Mouse (Mus musculus) embryonic facial prominence, embryonic 13.5 days (tissue): Measurements from ENCODE around the gene Scamp4. TPM values are rescaled to one million over a fixed set of nuclear protein-coding genes. Genes with fewer than 3 reads are reported as not detected.
A peak's percentile ranks its signal among the peaks of the same experiment; 100 is the strongest.
"Not testable (repeated sequence)": the region's sequence is repeated elsewhere in the genome, so short reads cannot be mapped to it uniquely, and the experiment has no call there.

Experiments
- ATAC-seq: fragments of 200-750 bp; cut with Nextera tagmentation; 2 replicates; pipeline ENCODE4 v1.8.0; 2017; ENCODE audit warnings: low read depth; ENCODE audit not compliant: insufficient number of reproducible peaks, insufficient read depth, low FRiP score, low TSS enrichment
- H3K27ac ChIP-seq: fragments of 300-500 bp; sonication (generic); 2 replicates; pipeline ENCODE4 v1.5.1; 2015; ENCODE audit warnings: moderate library complexity, mild to moderate bottlenecking, inconsistent platforms
- H3K27me3 ChIP-seq: fragments of 300-500 bp; sonication (generic); 2 replicates; pipeline ENCODE4 v1.6.1; 2015; ENCODE audit warnings: mild to moderate bottlenecking, inconsistent platforms
- H3K36me3 ChIP-seq: fragments of 300-500 bp; sonication (generic); 2 replicates; pipeline ENCODE4 v1.6.1; 2015; ENCODE audit warnings: mild to moderate bottlenecking, inconsistent platforms
- H3K4me1 ChIP-seq: fragments of 300-500 bp; sonication (generic); 2 replicates; pipeline ENCODE4 v1.6.1; 2015; ENCODE audit warnings: inconsistent platforms
- H3K4me2 ChIP-seq: fragments of 300-500 bp; sonication (generic); 2 replicates; pipeline ENCODE4 v1.6.1; 2015; ENCODE audit warnings: moderate library complexity, mild to moderate bottlenecking, inconsistent platforms
- H3K4me3 ChIP-seq: fragments of 300-500 bp; sonication (generic); 2 replicates; pipeline ENCODE4 v1.5.1; 2015; ENCODE audit warnings: mild to moderate bottlenecking, inconsistent platforms
- H3K9ac ChIP-seq: fragments of 300-500 bp; sonication (generic); 2 replicates; pipeline ENCODE4 v1.6.1; 2015; ENCODE audit warnings: mild to moderate bottlenecking, inconsistent platforms
- H3K9me3 ChIP-seq: fragments of 300-500 bp; sonication (generic); 2 replicates; pipeline ENCODE4 v1.6.1; 2016; ENCODE audit warnings: inconsistent platforms
- WGBS: fragments of 180-500 bp; shearing (Covaris S2); methylation state at CpG from one replicate; pipeline ENCODE4 v1.1.7; 2015; ENCODE audit warnings: mixed read lengths; 5-methylcytosine and 5-hydroxymethylcytosine counted together
- polyA plus RNA-seq: library from polyadenylated mRNA; unstranded; fragments of >200 nt; fragmentation: Nextera tagmentation; extraction: Ambion mirVana; gene quantifications from 2 replicates; pipeline ENCODE4 v1.2.1, GENCODE M21; 2015

Scamp4 gene
- polyA plus RNA-seq, 1 experiment from 2014 or later: 95.1 TPM

GRCm38 (mm10) chr10:80635345-80635744 lies 32.7 kb downstream of the Scamp4 start:
- Histone ChIP-seq H3K9me3 (no peaks in the 10 kb centered on the region), H3K36me3 (peaks cover 80% of the 10 kb centered on the region), H3K4me3 (no peak overlapping the region), H3K4me2 (no peak overlapping the region), H3K9ac (no peak overlapping the region), H3K27ac (no peak overlapping the region), H3K4me1 (no peaks in the 10 kb centered on the region), H3K27me3 (no peaks in the 10 kb centered on the region)
- WGBS: 82% methylated on average over 6 of the region's 6 CpGs
- ATAC-seq: no peak

GRCm38 (mm10) chr10:80646936-80647335 lies 44.3 kb downstream of the Scamp4 start:
- Histone ChIP-seq H3K4me2 (no peak overlapping the region), H3K36me3 (peaks cover 90% of the 10 kb centered on the region), H3K4me3 (no peak overlapping the region), H3K27ac (no peak overlapping the region), H3K9ac (no peak overlapping the region), H3K27me3 (no peaks in the 10 kb centered on the region), H3K9me3 (no peaks in the 10 kb centered on the region), H3K4me1 (no peaks in the 10 kb centered on the region)
- 94% methylated on average over 10 of the region's 10 CpGs for WGBS
- ATAC-seq: no peak

- H3K9me3 ChIP-seq, H3K4me3 ChIP-seq, H3K4me2 ChIP-seq, H3K27ac ChIP-seq, H3K9ac ChIP-seq, H3K27me3 ChIP-seq, ATAC-seq: not testable (repeated sequence)
- 85% methylated on average over 6 of the region's 6 CpGs for WGBS
- Histone ChIP-seq H3K36me3 (peaks cover 68% of the 10 kb centered on the region), H3K4me1 (peaks cover 13% of the 10 kb centered on the region)
Measured at GRCm38 (mm10) chr10:80649910-80650309, 47.2 kb downstream of the Scamp4 start.

DNA sequence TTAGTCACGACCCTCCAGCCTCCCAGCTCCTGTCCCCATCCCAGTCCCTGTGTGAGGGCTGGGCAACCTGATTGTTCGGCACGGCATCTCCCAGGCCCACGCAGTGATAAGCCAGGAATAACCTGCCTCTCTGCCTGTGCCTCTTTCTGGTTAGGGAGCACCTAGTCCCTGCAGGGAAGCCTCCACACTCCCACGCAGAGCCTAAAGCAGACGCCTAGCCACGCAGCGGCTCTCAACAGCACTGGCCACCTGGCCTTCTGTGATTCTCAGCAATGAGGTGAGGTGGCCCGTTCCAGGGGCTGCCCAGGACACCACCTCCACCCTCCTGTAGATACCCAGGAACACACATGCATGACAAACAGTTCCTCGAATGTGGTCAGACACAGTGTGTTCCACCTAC lies 47.7 kb downstream of the Scamp4 start:
- Histone ChIP-seq H3K27me3 (no peaks in the 10 kb centered on the region), H3K4me2 (no peak overlapping the region), H3K27ac (no peak overlapping the region), H3K9ac (no peak overlapping the region), H3K36me3 (peaks cover 63% of the 10 kb centered on the region), H3K4me3 (no peak overlapping the region), H3K9me3 (no peaks in the 10 kb centered on the region), H3K4me1 (peaks cover 18% of the 10 kb centered on the region)
- WGBS: 93% methylated on average over 10 of the region's 10 CpGs
- no peak for ATAC-seq

DNA sequence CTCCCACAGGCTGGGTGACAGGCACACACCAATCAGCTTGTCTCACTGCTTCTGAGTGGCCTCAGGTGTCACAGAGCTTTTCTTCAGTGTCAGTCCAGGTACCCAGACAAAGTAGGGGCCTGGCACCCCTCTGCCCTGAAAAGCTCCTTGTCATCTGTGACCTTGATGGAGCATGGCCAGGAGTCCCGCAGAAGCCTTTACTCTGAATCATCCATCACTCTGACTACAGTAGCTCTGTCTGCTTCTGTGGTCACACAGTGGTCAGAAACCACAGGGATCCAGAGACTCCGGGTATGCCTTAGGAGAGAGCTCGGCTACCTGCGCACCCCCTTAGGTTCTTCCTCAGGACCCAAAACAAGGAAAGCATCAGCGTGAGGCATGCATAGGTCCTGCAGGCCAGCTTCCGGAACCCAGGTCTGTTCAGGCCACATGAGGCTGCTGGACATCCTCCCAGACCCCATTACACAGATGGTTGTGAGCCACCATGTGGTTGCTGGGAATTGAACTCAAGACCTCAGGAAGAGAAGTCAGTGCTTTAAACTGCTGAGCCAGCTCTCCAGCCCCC lies 50.6 kb downstream of the Scamp4 start:
- 93% methylated on average over 6 of the region's 6 CpGs for WGBS
- Histone ChIP-seq H3K4me1 (peaks cover 25% of the 10 kb centered on the region), H3K36me3 (peaks cover 37% of the 10 kb centered on the region)

GRCm38 (mm10) chr10:80654866-80655265 lies 52.2 kb downstream of the Scamp4 start:
- ATAC-seq: no peak
- 85% methylated on average over 6 of the region's 6 CpGs for WGBS
- peak overlapping the region; percentile 87 for H3K4me2 ChIP-seq
- peaks cover 25% of the 10 kb centered on the region for H3K36me3 ChIP-seq
- peak overlapping the region; percentile 97 for H3K9ac ChIP-seq
- no peaks in the 10 kb centered on the region for H3K27me3 ChIP-seq
- peaks cover 35% of the 10 kb centered on the region for H3K4me1 ChIP-seq
- no peak overlapping the region for H3K27ac ChIP-seq
- H3K4me3 ChIP-seq: peak overlapping the region; percentile 88
- no peaks in the 10 kb centered on the region for H3K9me3 ChIP-seq

More for the DNA sequence above, 50.6 kb downstream of the Scamp4 start:
- Histone ChIP-seq H3K27me3 (no peaks in the 10 kb centered on the region), H3K27ac (no peak overlapping the region), H3K9me3 (no peaks in the 10 kb centered on the region), H3K4me2 (no peak overlapping the region), H3K9ac (0 out of 2 replicates have a peak overlapping the region, but pooled peaks have one; percentile 27), H3K4me3 (no peak overlapping the region)
- ATAC-seq: no peak

GRCm38 (mm10) chr10:80655406-80656129 lies 52.9 kb downstream of the Scamp4 start:
- Histone ChIP-seq H3K27me3 (no peaks in the 10 kb centered on the region), H3K4me3 (peak overlapping the region; percentile 88), H3K9me3 (no peaks in the 10 kb centered on the region), H3K36me3 (peaks cover 21% of the 10 kb centered on the region), H3K4me2 (peak overlapping the region; percentile 87), H3K9ac (peak overlapping the region; percentile 97), H3K27ac (peak overlapping the region; percentile 76), H3K4me1 (peaks cover 35% of the 10 kb centered on the region)
- 0 out of 2 replicates have a peak, but pooled peaks have one; percentile 26 for ATAC-seq
- 5% methylated on average over 12 of the region's 12 CpGs for WGBS

GRCm38 (mm10) chr10:80656130-80656862 lies 53.6 kb downstream of the Scamp4 start:
- H3K4me3 ChIP-seq: peak overlapping the region; percentile 88
- H3K4me2 ChIP-seq: peak overlapping the region; percentile 87
- ATAC-seq: peak; percentile 82
- no peaks in the 10 kb centered on the region for H3K9me3 ChIP-seq
- WGBS: 1% methylated on average over 72 of the region's 72 CpGs
- peaks cover 13% of the 10 kb centered on the region for H3K36me3 ChIP-seq
- peaks cover 35% of the 10 kb centered on the region for H3K4me1 ChIP-seq
- H3K9ac ChIP-seq: peak overlapping the region; percentile 97
- peak overlapping the region; percentile 88 for H3K27ac ChIP-seq
- H3K27me3 ChIP-seq: no peaks in the 10 kb centered on the region

DNA sequence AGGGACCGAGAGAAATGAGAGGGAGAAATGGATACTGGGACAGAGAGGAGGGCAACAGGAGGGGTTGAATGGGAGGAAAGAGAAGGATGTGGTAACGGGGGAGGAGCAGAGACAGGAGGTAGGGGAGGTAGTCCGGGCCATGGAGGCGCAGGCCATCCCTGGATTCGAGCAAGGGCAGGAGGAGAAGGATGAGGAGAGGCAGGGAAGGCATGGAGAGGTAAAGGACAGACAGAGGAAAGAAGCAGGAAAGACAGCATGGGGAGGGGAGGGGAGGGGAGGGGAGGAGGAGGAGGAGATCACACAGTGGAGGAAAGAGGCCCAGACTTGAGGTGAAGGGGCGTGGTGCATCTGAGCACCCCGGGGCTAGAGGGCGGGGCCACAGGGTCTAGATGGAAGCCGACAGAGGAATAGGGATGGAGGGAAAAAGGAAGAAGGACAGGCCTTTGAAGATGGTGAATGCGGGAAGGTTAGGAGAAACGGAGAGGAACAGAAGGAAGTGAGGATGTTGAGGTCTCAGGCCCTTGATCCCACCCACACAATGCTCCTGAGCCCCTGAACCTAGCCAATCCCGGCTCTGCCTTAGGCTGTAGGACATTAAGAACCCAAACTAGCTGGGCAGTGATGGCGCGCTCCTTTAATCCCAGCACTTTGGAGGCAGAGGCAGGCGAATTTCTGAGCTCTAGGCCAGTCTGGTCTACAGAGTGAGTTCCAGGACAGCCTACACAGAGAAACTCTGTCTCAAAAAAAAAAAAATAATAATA lies 54.4 kb downstream of the Scamp4 start, which contains the start of gene Btbd2:
Gene Btbd2, minus strand, starts transcription at position 209 of the 761 bp plus-strand sequence.
- Histone ChIP-seq H3K36me3 (peaks cover 7% of the 10 kb centered on the region), H3K27me3 (no peaks in the 10 kb centered on the region), H3K4me3 (peak within 1 kb of the TSS; percentile 88), H3K9me3 (no peaks in the 10 kb centered on the region), H3K4me1 (peaks cover 35% of the 10 kb centered on the region), H3K9ac (peak within 1 kb of the TSS; percentile 97), H3K4me2 (peak within 1 kb of the TSS; percentile 87), H3K27ac (peak within 1 kb of the TSS; percentile 88)
- no peak for ATAC-seq
- 15% methylated on average over 15 of the region's 15 CpGs for WGBS

- Histone ChIP-seq H3K9ac (no peak overlapping the region), H3K4me3 (no peak overlapping the region), H3K4me2 (no peak overlapping the region), H3K4me1 (peaks cover 35% of the 10 kb centered on the region), H3K9me3 (no peaks in the 10 kb centered on the region), H3K27ac (no peak overlapping the region), H3K36me3 (0 out of 2 replicates have a peak, but pooled peaks cover 1% of the 10 kb centered on the region), H3K27me3 (no peaks in the 10 kb centered on the region)
- no peak for ATAC-seq
- WGBS: 88% methylated on average over 14 of the region's 14 CpGs
Measured at GRCm38 (mm10) chr10:80658194-80658840, 55.6 kb downstream of the Scamp4 start.

- Histone ChIP-seq H3K36me3 (no peaks in the 10 kb centered on the region), H3K4me3 (no peak overlapping the region), H3K27ac (no peak overlapping the region), H3K9me3 (no peaks in the 10 kb centered on the region), H3K4me1 (peaks cover 34% of the 10 kb centered on the region), H3K9ac (no peak overlapping the region), H3K4me2 (peak overlapping the region; percentile 12; the same call in 1 of the 2 replicates), H3K27me3 (no peaks in the 10 kb centered on the region)
- WGBS: 66% methylated on average over 4 of the region's 4 CpGs
- ATAC-seq: no peak
Measured at GRCm38 (mm10) chr10:80658841-80659202, 56.1 kb downstream of the Scamp4 start.
